Mouse (Mus musculus) heart, embryonic 15.5 days (tissue): ENCODE results near the gene Glipr1. TPM values are rescaled to one million over a fixed set of nuclear protein-coding genes. Genes with fewer than 3 reads are reported as not detected.
"Not testable (repeated sequence)": the region's sequence is repeated elsewhere in the genome, so short reads cannot be mapped to it uniquely, and the experiment has no call there.

Experiments used
- ATAC-seq: fragments of 200-750 bp; cut with Nextera tagmentation; replicated peaks from 2 replicates; pipeline ENCODE4 v1.8.0; 2017; ENCODE audit warnings: low read depth, moderate TSS enrichment; ENCODE audit not compliant: insufficient number of reproducible peaks, insufficient read depth, low FRiP score
- H3K27ac ChIP-seq: fragments of 300-500 bp; sonication (generic); 2 replicates; pipeline ENCODE4 v1.5.1; 2015; ENCODE audit warnings: mild to moderate bottlenecking, inconsistent platforms
- H3K27me3 ChIP-seq: fragments of 300-500 bp; sonication (generic); 2 replicates; pipeline ENCODE4 v1.6.1; 2015; ENCODE audit warnings: inconsistent platforms
- H3K36me3 ChIP-seq: fragments of 300-500 bp; sonication (generic); 2 replicates; pipeline ENCODE4 v1.6.1; 2015; ENCODE audit warnings: mild to moderate bottlenecking, inconsistent platforms
- H3K4me1 ChIP-seq: fragments of 300-500 bp; sonication (generic); replicated peaks from 2 replicates; pipeline ENCODE4 v1.6.1; 2015; ENCODE audit warnings: inconsistent platforms
- H3K4me2 ChIP-seq: fragments of 300-500 bp; sonication (generic); 2 replicates; pipeline ENCODE4 v1.6.1; 2015; ENCODE audit warnings: inconsistent platforms, mild to moderate bottlenecking, moderate library complexity
- H3K4me3 ChIP-seq: fragments of 300-500 bp; sonication (generic); 2 replicates; pipeline ENCODE4 v1.5.1; 2015; ENCODE audit warnings: mild to moderate bottlenecking, inconsistent platforms
- H3K9ac ChIP-seq: fragments of 300-500 bp; sonication (generic); 2 replicates; pipeline ENCODE4 v1.6.1; 2015; ENCODE audit warnings: mild to moderate bottlenecking, inconsistent platforms
- H3K9me3 ChIP-seq: fragments of 300-500 bp; sonication (generic); replicated peaks from 2 replicates; pipeline ENCODE4 v1.6.1; 2016; ENCODE audit warnings: inconsistent platforms
- WGBS: fragments of 180-500 bp; shearing (Covaris S2); methylation state at CpG from one replicate; pipeline ENCODE4 v1.1.7; 2015; ENCODE audit warnings: mixed read lengths; 5-methylcytosine and 5-hydroxymethylcytosine counted together
- polyA plus RNA-seq: library from polyadenylated mRNA; unstranded; fragments of >200 nt; fragmentation: Nextera tagmentation; extraction: Ambion mirVana; gene quantifications from 2 replicates; pipeline ENCODE4 v1.2.1, GENCODE M21; 2015

Gene Glipr1
- polyA plus RNA-seq: 2.3 and 7.2 TPM in 2 replicates

DNA sequence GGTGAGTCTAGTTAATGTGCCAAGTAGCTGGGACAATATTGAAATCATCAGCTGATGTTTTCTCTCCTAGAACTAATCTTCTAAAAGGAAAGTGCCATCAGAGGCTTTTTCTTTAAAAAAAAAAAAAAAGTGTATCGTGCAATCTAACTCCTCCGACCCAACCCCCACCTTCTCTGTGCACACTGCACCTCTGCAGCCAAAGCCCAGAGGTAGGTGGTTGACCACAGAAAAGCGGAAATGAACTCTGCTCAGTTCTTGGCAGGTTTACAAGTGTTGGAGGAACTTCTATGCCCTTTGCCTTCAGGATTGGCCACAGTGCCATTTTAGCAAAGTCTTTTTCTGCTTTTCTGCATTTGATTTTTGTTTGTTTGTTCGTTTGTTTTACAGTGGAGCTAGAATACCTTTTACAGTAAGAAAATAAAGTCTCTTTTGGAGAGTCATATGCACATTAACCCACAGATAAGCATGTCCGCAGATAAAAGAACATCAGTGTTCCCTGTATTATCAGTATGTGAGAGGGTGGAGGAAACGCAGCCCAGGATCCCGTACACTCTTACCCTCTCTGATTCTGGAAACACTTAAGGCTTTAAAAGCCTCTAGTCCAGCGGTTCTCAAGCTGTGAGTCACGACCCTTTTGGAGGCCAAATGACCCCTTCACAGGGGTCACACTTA, at the start of gene Glipr1:
Gene Glipr1, minus strand, starts transcription at position 88 of the 672 bp plus-strand sequence.
- no peaks in the 10 kb centered on the region for H3K36me3 ChIP-seq
- H3K4me3 ChIP-seq: no peak within 1 kb of the TSS
- H3K27ac ChIP-seq: no peak within 1 kb of the TSS
- ATAC-seq: no peak
- H3K9me3 ChIP-seq: no peaks in the 10 kb centered on the region
- WGBS: 32% methylated on average over 9 of the region's 9 CpGs
- 0 out of 2 replicates have a peak, but pooled peaks cover 2% of the 10 kb centered on the region for H3K4me1 ChIP-seq
- no peak within 1 kb of the TSS for H3K9ac ChIP-seq
- no peaks in the 10 kb centered on the region for H3K27me3 ChIP-seq
- no peak within 1 kb of the TSS for H3K4me2 ChIP-seq

GRCm38 (mm10) chr10:112051956-112052355, 49.5 kb upstream of the Glipr1 start:
- H3K4me1 ChIP-seq, H3K36me3 ChIP-seq, ATAC-seq, H3K27ac ChIP-seq, H3K9me3 ChIP-seq, H3K9ac ChIP-seq, H3K27me3 ChIP-seq, H3K4me3 ChIP-seq, H3K4me2 ChIP-seq: not testable (repeated sequence)
- 55% methylated on average over 2 of the region's 2 CpGs for WGBS

- Histone ChIP-seq H3K9me3 (no peaks in the 10 kb centered on the region), H3K4me2 (no peak overlapping the region), H3K27me3 (no peaks in the 10 kb centered on the region), H3K4me3 (no peak overlapping the region), H3K9ac (no peak overlapping the region), H3K27ac (no peak overlapping the region), H3K4me1 (no peaks in the 10 kb centered on the region), H3K36me3 (no peaks in the 10 kb centered on the region)
- ATAC-seq: no peak
Measured at GRCm38 (mm10) chr10:112051220-112051619, 48.8 kb upstream of the Glipr1 start.

DNA sequence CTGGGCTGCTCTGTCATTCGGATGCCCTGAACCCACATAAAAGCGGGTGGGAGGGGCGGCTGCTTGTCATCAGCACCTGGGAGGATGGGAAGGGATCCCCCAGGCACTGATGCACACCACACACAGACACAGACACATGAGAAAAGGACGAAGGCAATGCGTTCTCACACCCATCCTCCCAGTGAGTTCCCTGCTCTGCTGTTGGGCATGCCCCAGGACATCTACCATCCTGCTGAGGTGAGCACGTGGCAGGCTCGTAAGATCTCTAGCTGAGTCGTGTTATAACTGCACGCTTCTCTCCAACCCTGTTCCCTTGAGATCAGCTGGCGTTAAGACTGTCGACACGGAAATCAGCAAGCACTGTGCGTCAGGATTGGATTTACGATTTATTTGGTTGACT, 41.9 kb upstream of the Glipr1 start:
- 49% methylated on average over 14 of the region's 14 CpGs for WGBS

GRCm38 (mm10) chr10:112043523-112043922, 41.1 kb upstream of the Glipr1 start:
- not testable (repeated sequence) for H3K4me1 ChIP-seq, ATAC-seq, H3K4me3 ChIP-seq, H3K36me3 ChIP-seq, H3K27me3 ChIP-seq, H3K27ac ChIP-seq, H3K9me3 ChIP-seq, H3K9ac ChIP-seq, H3K4me2 ChIP-seq
- 75% methylated on average over 9 of the region's 9 CpGs for WGBS

More for the DNA sequence above, 41.9 kb upstream of the Glipr1 start:
- H3K4me2 ChIP-seq, H3K36me3 ChIP-seq, H3K27me3 ChIP-seq, ATAC-seq, H3K9me3 ChIP-seq, H3K4me1 ChIP-seq, H3K4me3 ChIP-seq, H3K27ac ChIP-seq, H3K9ac ChIP-seq: not testable (repeated sequence)

GRCm38 (mm10) chr10:112028689-112029088, 26.3 kb upstream of the Glipr1 start:
- H3K36me3 ChIP-seq, H3K4me3 ChIP-seq, H3K4me2 ChIP-seq, H3K27me3 ChIP-seq, H3K27ac ChIP-seq, H3K9ac ChIP-seq, H3K9me3 ChIP-seq, ATAC-seq, H3K4me1 ChIP-seq: not testable (repeated sequence)
- 88% methylated on average over 3 of the region's 3 CpGs for WGBS

DNA sequence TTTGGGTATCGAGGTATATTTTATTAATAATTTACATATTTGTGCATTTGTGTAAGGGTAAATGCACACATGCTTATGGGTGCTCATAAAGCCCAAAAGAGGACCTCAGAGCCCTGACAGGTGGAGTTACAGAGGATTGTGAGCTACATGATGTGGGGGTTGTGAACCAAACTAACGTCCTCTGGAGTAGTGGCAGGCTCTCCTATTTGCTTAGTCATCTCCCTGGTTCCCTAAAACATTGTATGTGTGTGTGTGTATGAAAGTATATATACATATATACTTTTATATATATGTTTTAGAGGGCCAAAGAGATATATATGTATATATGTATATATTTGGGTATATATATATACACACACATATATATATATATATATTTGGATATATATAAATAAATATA, 21.2 kb upstream of the Glipr1 start:
- no peak for ATAC-seq
- no peak overlapping the region for H3K4me3 ChIP-seq
- no peaks in the 10 kb centered on the region for H3K4me1 ChIP-seq
- H3K9ac ChIP-seq: no peak overlapping the region
- 58% methylated on average over 2 of the region's 2 CpGs for WGBS
- no peaks in the 10 kb centered on the region for H3K27me3 ChIP-seq
- H3K9me3 ChIP-seq: no peaks in the 10 kb centered on the region
- no peak overlapping the region for H3K4me2 ChIP-seq
- no peaks in the 10 kb centered on the region for H3K36me3 ChIP-seq
- no peak overlapping the region for H3K27ac ChIP-seq

DNA sequence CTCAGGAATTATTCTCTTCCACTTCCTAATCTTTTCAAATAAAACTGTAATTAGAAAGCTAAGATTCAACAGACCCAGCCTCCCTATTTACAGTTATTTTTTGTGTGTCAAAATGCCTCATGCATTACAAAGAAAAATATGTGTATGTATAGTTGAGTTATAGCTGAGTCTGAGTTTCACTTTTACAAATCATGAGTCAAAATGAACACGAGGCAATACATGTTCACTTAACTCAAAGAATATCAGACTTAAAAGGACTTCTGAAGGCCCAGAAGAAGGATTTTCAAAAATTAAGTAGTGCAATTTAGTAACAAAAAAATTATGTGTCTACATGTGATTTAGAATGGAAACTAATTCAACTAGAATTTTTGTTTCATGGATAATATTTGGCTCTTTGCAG, 7.1 kb upstream of the Glipr1 start:
- not testable (repeated sequence) for H3K4me2 ChIP-seq, H3K27me3 ChIP-seq, H3K27ac ChIP-seq, H3K4me3 ChIP-seq, ATAC-seq, H3K36me3 ChIP-seq, H3K4me1 ChIP-seq, H3K9me3 ChIP-seq, H3K9ac ChIP-seq
- WGBS: 49% methylated on average over 1 of the region's 1 CpGs

GRCm38 (mm10) chr10:112001756-112002520, 493 bp downstream of the Glipr1 start:
- Histone ChIP-seq H3K4me2 (no peak overlapping the region), H3K27me3 (no peaks in the 10 kb centered on the region), H3K9me3 (no peaks in the 10 kb centered on the region), H3K4me3 (no peak overlapping the region), H3K4me1 (0 out of 2 replicates have a peak, but pooled peaks cover 2% of the 10 kb centered on the region), H3K9ac (no peak overlapping the region), H3K36me3 (no peaks in the 10 kb centered on the region), H3K27ac (no peak overlapping the region)
- 77% methylated on average over 9 of the region's 9 CpGs for WGBS
- no peak for ATAC-seq

- H3K4me1 ChIP-seq: 0 out of 2 replicates have a peak, but pooled peaks cover 2% of the 10 kb centered on the region
- H3K9me3 ChIP-seq: no peaks in the 10 kb centered on the region
- H3K4me3 ChIP-seq: no peak overlapping the region
- H3K4me2 ChIP-seq: no peak overlapping the region
- ATAC-seq: no peak
- H3K27ac ChIP-seq: no peak overlapping the region
- no peaks in the 10 kb centered on the region for H3K27me3 ChIP-seq
- 81% methylated on average over 2 of the region's 2 CpGs for WGBS
- no peak overlapping the region for H3K9ac ChIP-seq
- no peaks in the 10 kb centered on the region for H3K36me3 ChIP-seq
Measured at GRCm38 (mm10) chr10:112001350-112001749, 1.1 kb downstream of the Glipr1 start.

GRCm38 (mm10) chr10:112000568-112000967, 1.9 kb downstream of the Glipr1 start:
- Histone ChIP-seq H3K4me2 (no peak overlapping the region), H3K4me3 (no peak overlapping the region), H3K27me3 (no peaks in the 10 kb centered on the region), H3K4me1 (0 out of 2 replicates have a peak, but pooled peaks cover 2% of the 10 kb centered on the region), H3K9me3 (no peaks in the 10 kb centered on the region), H3K9ac (no peak overlapping the region), H3K36me3 (no peaks in the 10 kb centered on the region), H3K27ac (no peak overlapping the region)
- WGBS: 77% methylated on average over 5 of the region's 5 CpGs
- no peak for ATAC-seq

GRCm38 (mm10) chr10:111999765-112000164, 2.7 kb downstream of the Glipr1 start:
- 49% methylated on average over 3 of the region's 3 CpGs for WGBS
- Histone ChIP-seq H3K27me3 (no peaks in the 10 kb centered on the region), H3K27ac (no peak overlapping the region), H3K9ac (no peak overlapping the region), H3K36me3 (no peaks in the 10 kb centered on the region), H3K9me3 (no peaks in the 10 kb centered on the region), H3K4me1 (0 out of 2 replicates have a peak, but pooled peaks cover 2% of the 10 kb centered on the region), H3K4me3 (no peak overlapping the region), H3K4me2 (no peak overlapping the region)
- no peak for ATAC-seq
